Mouse (Mus musculus) kidney, postnatal 10 days (tissue): ENCODE measurements at regions not wholly inside any gene's neighbourhood (a gene's known extent, or its start where the extent isn't known, plus 50 kb on each side); places are given as distances from the start of the nearest gene placed in this dataset.

ENCODE experiments used
- DNase-seq: peaks from one replicate; pipeline ENCODE4 v3.0.0; 2021; ENCODE audit warnings: mixed read lengths

DNA sequence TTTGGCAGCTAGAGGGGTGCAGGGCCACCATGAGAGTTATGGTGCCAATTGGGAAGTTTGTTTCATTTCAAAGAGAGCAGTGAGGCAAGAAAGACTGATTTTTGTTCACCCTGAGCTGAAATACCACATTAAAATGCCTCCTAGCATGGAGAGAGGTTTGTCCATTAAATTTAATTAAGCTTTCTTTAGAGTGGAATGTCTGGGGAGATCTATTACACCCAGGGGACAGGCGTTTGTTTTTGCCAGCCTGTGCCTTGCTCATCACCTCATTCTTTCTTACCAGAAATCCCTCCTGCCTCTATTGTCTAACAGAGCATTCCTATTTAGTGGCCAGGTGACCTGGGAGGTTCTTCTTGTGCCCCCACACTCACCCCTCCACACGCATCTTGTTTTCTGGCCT is 55.2 kb upstream of the Rcn1 start:
- DNase-seq, result no peak

DNA sequence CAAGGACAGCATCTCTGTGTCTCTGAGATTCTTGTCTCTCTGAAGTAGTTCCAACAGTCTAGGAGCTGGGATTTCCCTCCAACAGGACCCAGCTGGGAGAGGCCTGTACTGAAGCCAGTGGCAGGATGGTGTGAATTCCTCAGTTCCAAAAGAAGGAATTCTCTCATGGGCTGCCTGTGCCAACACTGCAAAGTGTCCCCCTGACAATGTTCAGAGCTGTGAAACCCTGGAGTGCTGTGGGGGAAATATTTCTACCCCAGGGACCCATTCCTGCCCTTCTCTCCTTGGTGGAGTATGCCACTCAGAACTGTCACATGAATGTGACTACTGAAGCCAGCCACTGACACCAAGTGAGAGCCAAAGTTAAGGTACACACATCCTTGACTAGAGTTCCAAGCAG is 55.7 kb upstream of the Rcn1 start:
- no peak for DNase-seq

DNA sequence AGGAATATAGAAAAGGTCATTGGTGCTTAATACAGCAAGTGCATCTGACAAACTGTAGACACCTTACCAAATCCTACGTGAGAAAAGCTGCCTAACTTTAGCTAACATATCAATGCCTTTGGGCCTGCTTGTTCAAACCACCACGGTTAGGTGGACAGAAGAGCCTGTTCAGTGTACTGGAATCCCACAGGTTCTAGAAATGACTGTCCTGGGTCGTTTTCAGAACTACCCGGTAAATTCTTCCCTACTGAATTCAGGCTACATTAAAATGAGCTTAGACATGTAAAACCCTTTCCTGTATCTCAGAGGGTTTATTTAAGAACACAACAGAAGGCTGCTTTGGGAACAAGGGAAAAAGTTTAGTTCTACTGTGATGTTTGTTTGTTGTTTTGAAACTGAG is 59.5 kb upstream of the Rcn1 start:
- no peak for DNase-seq

DNA sequence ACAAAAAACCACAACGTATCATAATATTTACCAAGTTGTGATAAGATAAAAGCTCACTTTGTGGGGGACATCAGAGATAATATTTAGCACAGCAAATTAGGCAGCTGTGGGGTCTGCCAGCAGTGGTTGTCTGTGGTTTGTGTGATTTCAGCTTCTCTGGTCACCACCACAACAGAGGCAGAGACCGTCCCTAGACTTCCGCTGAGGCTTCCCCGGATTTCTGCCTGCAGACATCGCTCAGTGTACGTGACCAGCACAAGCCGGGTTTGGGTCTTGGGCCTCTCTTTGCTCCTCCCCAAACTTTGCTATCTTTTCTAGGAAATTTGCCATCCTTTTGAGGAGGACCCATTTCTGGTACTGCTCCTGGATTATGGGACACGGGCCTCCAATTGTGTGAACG is 60.4 kb upstream of the Rcn1 start:
- no peak for DNase-seq

DNA sequence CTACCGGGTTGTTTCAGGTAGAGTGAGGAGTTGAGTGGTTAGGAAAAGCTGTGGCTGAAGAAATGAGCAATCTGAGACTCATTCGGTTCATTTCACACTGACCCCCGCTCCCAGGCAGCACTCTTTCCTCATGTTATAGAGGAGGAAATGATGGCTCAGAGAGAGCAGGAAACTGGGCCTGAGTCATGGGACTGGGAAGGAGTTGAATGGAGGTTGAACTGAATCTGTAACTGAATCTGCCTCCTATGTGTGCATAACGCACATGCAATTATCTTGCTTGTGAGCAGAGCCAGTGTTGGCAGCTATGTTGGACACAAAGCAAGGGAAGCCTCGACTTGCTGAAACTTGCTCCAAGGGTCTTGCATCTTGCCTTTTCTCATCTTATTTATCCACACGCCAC is 66.5 kb upstream of the Rcn1 start:
- no peak for DNase-seq

DNA sequence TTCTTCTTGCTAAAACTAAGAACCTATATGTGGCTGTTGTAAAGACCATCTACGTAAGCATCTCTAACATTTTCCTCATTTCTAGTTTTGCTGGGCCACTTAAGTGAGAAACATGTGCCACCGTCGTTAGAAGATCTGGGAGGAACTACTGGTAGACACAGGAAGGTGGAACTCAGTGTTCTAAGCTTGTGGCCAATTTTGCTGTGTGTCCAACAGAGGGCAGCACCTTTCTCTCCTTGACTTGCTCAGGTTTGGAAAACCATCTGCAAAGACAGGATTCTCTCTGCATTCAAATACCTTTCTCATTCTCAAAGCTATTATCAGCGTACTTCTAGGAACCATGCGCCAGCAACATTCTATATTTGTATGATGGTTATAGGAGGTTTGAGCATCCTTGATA is 69.8 kb upstream of the Rcn1 start:
- peak; percentile 64 for DNase-seq

DNA sequence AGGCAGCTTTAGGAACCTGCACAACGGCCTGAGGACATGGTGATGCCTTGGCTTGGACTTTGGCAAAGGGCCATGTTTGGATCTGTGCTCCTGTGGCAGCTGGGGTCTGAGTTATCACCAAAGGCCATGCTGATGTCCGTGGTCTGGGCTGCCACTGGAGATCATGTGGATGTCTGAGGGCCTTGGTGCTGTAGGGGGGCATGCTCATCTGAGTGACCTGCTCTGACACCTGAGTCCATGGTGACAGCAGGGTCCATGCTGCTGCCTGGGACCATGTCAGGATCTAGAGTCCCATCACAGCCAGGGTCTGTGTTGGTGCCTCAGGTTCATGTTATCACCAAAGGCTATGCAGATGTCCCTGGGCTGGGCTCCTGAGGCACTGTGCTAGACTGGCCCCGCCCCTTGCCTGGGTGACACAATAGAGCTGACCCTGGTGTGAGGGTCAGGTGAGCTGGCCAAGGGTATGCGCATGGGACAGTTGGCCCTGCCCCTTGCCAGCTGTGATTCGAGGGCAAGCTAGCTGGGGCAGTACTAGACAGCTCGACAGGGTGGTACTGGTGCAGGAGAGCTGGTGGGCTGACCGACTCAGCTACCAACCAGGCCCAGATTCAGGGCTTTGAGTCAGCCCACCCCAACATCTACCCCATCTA is 77.0 kb upstream of the Rcn1 start:
- DNase-seq, result no peak

DNA sequence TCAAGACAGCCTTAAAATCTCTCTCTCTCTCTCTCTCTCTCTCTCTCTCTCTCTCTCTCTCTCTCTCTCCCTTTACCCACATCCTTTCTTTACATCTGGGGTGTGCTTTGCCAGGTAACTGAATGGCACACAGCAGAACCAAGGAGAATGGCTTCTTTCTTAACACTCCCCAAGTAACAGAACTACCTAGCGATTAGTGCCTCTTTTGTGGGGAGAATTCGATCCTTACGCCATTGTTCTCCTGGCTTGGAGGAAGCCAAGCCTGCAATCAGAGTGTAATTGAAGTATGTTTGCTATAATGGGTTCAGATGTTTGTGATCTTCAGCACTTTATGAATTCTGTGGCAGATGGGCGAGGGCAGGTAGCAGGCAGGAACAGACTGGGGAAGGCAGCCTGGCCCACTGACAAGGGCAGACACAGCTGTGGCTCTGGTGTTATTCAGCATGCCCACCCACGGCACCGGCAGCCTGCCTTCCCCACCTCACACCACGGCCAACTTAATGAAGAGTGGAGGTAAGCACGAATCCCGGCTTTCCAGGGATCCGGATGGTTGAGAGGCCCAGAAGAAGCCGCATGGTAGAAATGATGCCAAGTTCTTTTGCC is 83.0 kb upstream of the Rcn1 start:
- no peak for DNase-seq

DNA sequence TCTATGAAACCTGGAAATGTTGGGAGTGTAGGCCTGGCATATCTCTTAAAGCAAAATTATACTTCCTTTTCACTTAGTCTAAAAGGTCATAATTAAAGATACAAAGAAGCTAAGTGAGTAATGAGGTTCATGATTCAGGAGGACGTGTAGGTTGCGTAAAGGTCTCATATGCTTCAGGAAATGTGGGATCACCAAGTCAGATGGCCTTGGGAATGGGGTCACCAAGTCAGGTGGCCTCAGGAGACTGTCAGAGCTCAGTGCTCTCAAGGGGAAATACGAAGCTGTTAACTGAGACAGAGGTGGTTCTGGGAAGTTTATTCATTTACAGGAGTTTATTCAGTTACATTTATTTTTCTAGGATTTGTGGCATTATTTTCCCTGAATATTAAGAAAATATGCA is 85.4 kb upstream of the Rcn1 start:
- DNase-seq, result no peak

DNA sequence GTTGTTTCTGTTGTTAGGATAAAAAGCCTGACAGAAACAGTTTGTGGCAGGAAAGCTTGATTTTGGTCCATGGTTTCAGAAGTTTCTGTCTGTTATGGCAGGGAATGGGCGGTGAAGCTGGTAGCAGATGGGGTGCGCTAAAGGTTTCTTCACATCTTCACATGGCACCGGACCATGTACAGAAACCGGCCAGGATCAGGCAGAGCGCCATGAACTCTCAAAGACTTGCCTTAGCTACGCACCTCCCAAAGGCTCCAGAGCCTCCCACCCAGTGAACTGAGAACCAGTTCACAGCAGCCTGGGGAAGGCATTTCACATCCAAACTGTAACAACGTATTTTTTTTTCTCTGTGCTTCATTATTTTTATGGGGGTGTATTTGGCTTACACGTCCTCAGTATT is 86.2 kb upstream of the Rcn1 start:
- no peak for DNase-seq

DNA sequence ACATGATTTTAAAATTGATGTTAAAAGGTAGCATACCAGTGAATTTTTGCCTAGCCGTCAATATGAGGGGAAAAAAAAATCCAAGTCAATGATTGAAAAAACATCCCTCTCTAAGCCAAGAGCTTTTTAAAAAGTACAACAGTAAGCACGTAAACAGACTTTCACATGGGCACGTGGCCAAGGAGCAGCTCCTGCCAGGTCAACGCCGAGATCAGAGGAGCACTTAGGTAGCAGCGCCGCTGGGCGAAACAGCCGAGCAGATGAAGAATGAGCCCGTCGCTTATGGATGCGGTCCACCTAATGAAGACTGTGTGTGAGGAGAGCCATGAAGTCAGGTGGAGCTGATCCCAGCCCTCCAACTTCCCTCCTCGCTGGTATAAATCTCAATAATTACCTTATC is 96.7 kb upstream of the Rcn1 start:
- DNase-seq, result peak; percentile 75

DNA sequence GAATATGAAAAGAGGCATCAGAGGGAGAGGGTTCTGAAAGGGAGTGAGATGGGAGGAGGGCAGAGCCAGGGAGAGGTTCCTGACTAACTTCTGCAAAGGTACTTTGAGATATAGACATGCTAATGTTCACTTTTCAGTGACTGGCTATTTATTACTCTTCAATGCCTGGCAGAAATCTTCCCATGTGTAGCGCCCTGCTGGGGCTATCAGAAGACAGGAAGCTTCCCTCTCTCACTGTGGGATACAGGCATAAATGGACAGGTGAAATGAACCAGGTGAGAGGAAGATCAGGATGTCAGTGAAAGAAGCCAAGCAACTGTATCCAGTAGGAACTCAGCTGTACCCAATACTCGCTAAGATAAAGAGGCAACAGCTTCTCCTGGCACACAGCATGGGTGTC is 105.1 kb upstream of the Rcn1 start:
- no peak for DNase-seq

DNA sequence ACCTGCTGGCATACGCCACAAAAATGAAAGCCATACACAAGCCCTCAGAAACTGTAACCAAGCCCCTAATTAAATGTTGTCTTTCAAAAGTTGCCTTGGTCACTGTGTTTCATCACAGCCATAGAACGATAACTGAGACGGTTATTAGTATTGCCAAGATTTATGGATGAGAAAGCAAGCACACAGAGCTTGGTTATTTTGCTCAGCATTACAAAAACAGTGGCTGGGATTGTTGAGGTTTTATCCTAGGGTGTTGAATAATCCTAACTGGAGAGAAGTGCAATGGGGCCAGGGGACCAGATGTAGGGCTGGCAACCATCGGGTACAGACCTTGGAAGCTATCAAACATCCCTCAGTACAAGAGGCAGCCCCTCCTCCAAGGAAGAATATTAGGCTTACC is 106.4 kb upstream of the Rcn1 start:
- no peak for DNase-seq

DNA sequence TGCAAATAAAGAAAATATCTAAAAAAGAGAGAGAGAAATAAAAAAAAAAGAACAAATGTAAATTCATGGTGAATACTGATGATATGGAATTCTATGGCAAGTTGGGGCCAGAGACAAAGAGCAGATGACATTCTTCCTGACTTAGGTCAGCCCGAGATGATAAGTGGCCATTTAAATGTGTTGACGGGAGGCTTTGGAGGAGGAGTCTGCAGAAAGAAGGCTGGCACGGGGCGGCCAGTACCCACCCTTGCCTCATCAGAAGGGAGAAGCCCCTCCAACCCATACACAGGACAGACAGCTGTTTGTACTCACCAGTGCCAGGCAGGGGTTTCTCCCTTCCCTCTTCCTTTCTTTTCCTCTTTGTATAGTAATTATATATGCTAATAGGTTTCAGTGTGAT is 108.0 kb upstream of the Rcn1 start:
- DNase-seq, result no peak

DNA sequence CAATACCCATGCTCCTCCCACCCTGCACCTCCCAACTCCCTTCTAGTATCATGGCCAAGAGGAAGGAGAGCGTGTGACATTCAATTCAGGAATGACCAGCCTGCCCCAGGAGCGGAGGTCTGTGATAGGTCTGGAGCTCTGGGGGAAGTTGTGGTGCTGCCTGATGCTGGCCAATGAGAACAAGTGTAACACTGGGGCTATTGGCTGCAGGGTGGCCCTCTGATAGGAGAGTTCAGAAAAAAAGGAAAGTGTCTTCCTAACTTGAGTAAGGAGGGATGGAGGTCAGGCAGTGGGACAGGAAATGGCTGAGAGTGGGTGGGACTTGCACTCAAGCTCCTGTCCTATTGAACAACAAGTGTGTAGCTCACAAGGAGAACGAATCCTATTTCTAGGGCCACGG is 111.7 kb upstream of the Rcn1 start:
- no peak for DNase-seq

DNA sequence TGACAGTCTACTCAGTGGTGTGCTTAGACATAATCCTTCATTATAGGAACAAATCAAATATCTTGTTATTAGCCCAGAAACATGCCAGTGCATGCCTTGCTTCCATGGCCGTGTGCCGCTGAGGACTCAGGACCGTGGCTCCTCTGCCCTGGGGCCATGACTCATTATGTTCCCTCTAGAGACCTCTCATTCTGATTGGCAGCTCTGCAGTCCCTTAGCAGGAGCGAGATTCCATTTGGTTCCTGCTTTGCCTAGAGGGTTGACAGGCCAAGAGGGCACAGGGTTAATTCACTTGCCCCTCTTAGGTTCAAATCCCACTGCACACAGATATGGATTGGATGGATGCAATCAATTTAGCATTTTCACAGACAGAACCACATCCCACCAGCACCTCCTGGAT is 112.6 kb upstream of the Rcn1 start:
- DNase-seq, result no peak

DNA sequence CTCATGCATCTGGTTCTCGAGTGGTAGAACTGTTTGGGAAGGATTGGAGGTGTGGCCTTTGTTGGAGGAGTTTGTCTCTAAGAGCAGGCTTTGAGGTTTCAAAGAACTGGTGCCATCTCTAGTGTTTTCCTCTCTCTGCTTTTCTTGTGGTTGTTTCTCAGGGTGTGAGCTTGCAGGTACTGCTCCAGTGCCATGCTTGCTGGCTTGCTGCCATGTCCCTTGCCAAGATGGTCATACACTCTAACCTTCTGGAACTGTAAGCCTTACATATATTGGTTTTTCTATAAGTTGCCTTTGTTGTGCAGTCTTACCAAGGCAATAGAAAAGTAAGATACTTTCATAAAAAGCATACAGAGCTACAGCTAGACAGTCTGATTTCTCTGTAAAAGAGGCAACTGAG is 115.1 kb upstream of the Rcn1 start:
- peak; percentile 11 for DNase-seq

DNA sequence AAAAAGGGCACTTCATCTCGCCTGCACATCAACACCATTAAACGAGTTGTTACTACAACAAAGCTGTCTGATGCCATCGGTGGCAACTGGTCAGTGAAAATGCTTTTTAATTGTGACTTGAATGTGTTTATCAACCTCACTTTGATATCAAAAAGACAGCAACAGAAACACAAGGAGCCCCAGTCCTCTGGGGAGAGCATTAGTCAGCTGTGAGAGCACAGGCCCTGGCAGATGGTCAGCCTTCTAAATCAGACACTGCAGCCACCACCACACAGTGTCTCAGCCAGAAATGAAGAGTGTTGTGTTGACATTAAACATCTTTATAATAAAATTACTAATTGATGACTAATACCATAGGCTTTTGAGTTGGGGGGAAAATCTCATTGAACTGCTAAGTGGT is 115.8 kb upstream of the Rcn1 start:
- DNase-seq, result peak; percentile 18

DNA sequence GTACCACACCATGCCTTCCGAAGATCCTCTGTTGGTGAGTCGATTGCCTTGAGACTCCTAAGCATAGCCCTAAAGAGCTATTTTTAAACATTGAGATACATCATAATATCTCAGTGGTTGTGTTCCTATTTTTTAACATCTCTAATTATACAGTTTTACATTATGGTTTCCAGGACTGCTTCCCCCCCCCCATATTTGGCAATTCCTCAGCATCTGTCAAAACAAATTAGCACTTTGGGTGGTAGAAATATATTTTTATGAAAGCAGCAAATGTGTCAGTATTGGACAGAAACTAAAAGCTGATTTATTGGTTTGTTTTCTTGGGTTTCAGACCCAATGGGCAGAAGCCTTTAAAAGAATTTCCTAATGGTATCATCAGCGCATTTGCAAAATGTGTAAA is 116.2 kb upstream of the Rcn1 start:
- no peak for DNase-seq

DNA sequence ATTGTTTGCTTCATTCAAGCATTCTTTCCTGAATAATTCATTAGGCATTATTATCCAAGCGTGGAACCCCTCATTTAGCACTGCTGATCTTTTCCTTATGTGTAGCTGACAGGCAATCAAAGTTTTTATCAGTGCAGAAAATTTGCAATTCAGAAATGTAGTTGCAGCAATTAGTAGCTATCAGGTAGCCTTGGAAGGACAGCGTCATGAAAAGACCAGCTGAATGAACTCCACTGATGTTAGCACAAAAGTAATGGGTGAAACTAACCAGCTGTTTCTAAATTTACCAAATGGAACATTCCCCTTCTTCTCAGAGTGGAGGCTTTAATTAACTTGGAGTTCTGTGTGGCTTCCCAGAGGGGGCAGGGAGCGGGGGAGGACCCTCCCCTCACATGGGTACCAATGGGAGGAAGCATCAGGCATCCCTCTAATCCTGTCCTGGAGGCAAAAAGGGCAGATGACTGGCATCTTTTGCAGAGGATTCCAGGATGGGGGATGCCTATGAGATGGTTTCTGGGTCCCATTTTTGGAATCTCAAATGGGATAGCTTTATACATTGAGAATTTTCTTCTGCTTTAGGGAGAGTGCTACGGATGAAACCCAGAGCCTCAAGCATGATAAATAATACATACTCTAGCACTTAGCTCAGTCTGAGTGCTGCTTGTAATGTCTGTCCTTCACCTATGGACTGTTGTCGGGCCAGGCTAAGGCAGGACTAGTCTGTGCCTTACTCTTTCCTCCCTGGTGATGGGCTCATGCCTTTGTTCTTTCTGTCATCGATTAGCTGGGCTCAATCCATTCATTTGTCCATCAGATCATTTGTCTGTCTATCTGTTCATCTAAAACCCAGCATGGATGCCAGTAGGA is 117.4 kb upstream of the Rcn1 start:
- DNase-seq, result peak; percentile 22

DNA sequence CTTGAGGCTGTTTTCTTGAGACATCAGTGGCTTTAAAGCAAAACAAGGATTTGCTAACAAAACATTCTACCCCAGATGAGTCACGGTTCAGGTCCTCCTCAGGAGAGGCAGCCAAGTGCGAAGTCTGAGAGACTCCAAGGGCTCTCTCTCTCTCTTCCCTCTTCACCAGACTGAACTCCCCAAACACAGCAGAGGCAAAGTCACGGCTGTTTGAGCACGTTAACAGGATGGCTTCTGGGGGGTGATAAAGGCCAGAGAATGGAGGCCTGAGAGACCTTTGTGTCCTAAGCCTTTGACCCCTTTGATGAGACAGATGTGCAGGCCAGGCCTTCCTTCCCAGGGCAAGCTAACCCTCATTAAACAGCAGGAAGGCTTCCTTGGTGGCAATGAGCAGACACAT is 122.7 kb upstream of the Rcn1 start:
- DNase-seq, result peak; percentile 22

DNA sequence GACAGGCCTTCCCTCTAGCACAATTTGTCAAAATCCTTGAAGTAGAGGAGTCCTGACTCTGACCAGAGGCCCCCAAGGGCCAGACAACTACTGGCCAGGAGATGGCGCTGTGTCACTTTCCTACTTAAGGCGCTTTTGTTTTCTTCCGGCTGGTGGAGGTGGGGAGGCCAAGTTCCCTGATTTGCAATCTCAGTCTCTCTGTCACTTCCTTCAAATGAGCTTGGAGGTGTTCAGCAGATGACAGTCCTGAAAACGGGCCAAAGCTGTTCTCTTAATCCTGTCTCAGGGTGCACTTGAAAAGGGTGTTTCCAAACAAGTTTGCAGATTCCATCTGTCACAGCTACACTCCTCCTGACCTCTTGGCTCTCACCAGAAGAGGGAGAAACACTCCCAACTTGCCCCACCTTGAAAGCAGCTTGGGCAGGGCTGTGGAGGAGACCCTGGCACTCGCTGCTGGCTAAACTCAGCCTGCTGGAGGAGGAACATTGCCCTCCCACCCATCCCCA is 124.2 kb upstream of the Rcn1 start:
- peak; percentile 61 for DNase-seq

DNA sequence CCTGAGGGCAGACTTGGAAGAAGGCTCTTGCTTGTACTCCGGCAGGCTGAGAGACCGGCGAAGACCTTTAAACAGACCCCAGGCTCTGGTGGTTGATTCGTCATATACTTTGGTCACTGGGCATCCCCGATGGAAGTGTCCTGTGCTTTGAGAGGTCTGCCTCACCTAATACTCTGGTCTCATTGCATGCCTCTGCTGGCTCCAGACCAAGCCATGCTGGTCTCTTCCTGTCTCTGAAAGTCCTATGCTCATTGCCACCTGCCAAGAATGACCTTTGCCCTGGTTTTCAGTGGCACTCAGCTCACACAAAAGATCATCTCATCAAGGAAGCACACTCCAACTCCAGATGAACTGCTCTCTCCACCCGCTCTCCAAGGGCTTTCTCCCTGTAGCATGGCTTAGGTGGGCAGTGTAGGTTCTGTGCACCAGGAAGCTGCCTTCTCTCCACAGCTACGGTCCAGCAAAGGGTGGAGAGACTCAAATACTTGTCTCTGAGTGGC is 126.0 kb upstream of the Rcn1 start:
- no peak for DNase-seq

DNA sequence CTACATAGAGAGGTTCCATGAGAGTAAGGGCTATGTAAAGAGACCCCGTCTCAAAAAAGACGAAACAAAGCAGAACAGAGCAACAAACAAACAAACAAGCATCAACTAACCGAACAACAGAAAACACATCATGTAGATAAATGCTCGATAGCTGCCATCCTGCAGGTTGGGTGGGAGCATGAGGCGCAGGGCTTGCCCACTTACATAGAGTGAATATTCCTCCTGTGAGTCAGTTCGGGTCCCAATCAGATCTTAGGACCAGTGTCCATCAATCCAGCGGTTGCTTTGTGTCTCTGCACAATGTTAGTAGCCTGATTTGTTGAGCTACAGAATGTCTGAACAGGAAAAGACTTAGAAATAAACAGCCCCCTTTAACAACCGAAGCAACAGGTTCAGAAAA is 129.4 kb upstream of the Rcn1 start:
- DNase-seq, result no peak
